Mouse (Mus musculus) ES-Bruce4 (cell line): ENCODE measurements at regions not wholly inside any gene's neighbourhood (a gene's known extent, or its start where the extent isn't known, plus 50 kb on each side); places are given as distances from the start of the nearest gene placed in this dataset.

Source experiments
- H3K27ac ChIP-seq: 2 replicates; pipeline ENCODE4 v1.5.1; 2012; ENCODE audit warnings: low read length, inconsistent platforms; ENCODE audit not compliant: insufficient read depth
- H3K27me3 ChIP-seq: 2 replicates; pipeline ENCODE4 v1.6.1; 2012; ENCODE audit warnings: mild to moderate bottlenecking, low read length, inconsistent platforms; ENCODE audit not compliant: control insufficient read depth, poor library complexity, insufficient read depth, severe bottlenecking
- H3K36me3 ChIP-seq: 2 replicates; pipeline ENCODE4 v1.6.1; 2012; ENCODE audit warnings: inconsistent platforms, mild to moderate bottlenecking, low read length, moderate library complexity; ENCODE audit not compliant: control insufficient read depth, poor library complexity, insufficient read depth, severe bottlenecking
- H3K4me1 ChIP-seq: one replicate; pipeline ENCODE4 v1.8.1; 2011; ENCODE audit warnings: low read length; ENCODE audit not compliant: control insufficient read depth, insufficient read depth
- H3K4me3 ChIP-seq: 2 replicates; pipeline ENCODE4 v1.5.1; 2011; ENCODE audit warnings: low read depth, mild to moderate bottlenecking, low read length
- H3K9ac ChIP-seq: 2 replicates; pipeline ENCODE4 v1.6.1; 2012; ENCODE audit warnings: low read depth, mild to moderate bottlenecking, inconsistent platforms; ENCODE audit not compliant: poor library complexity, severe bottlenecking
- H3K9me3 ChIP-seq: replicated peaks from 2 replicates; pipeline ENCODE4 v1.6.1; 2012; ENCODE audit warnings: mild to moderate bottlenecking, low read length, inconsistent platforms; ENCODE audit not compliant: control insufficient read depth, poor library complexity, insufficient read depth, severe bottlenecking
- CTCF ChIP-seq: IDR thresholded peaks from one replicate; pipeline ENCODE4 v1.8.1; 2011; ENCODE audit warnings: low read depth, low read length
- EP300 ChIP-seq: IDR thresholded peaks from 2 replicates; pipeline ENCODE4 v1.6.1; 2011; ENCODE audit warnings: low read depth, low read length; ENCODE audit not compliant: insufficient read depth
- POLR2A ChIP-seq: IDR thresholded peaks from one replicate; pipeline ENCODE4 v1.8.1; 2011; ENCODE audit warnings: low read length; ENCODE audit not compliant: insufficient read depth

GRCm38 (mm10) chr4:53323838-53324237 is 116.4 kb upstream of the Slc44a1 start:
- H3K27me3 ChIP-seq, result no peaks in the 10 kb centered on the region
- TF ChIP-seq CTCF (no peak), POLR2A (no peak), EP300 (no peak)
- no peak overlapping the region for H3K4me3 ChIP-seq
- no peaks in the 10 kb centered on the region for H3K9me3 ChIP-seq
- H3K9ac ChIP-seq, result no peak overlapping the region
- no peaks in the 10 kb centered on the region for H3K36me3 ChIP-seq
- no peak overlapping the region for H3K27ac ChIP-seq
- peaks cover 13% of the 10 kb centered on the region for H3K4me1 ChIP-seq

DNA sequence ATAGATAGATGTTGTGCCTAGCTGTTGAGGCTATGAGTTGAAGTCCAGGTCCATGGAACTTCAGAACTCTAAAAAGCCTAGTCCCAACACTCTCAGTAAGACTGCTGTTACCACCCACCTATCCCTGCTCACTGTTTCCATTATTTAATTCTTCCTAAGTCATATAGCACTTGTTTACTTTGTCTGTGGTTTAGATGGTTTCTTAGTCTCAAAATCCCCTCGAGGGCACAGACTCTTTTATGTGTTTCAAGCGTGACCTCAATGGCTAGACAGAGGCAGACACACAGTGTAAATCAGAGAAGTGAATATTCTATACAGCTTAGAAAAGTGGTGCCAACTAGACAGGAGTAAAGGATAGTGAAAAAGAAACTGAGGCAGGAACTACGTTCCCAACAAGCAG is 117.0 kb upstream of the Slc44a1 start:
- no peaks in the 10 kb centered on the region for H3K9me3 ChIP-seq
- H3K27ac ChIP-seq, result no peak overlapping the region
- no peak overlapping the region for H3K4me3 ChIP-seq
- no peak overlapping the region for H3K9ac ChIP-seq
- peaks cover 13% of the 10 kb centered on the region for H3K4me1 ChIP-seq
- H3K36me3 ChIP-seq, result no peaks in the 10 kb centered on the region
- H3K27me3 ChIP-seq, result no peaks in the 10 kb centered on the region
- TF ChIP-seq POLR2A (no peak), CTCF (no peak), EP300 (no peak)

- Histone ChIP-seq H3K9me3 (no peaks in the 10 kb centered on the region), H3K4me3 (no peak overlapping the region), H3K36me3 (no peaks in the 10 kb centered on the region), H3K27me3 (no peaks in the 10 kb centered on the region), H3K27ac (no peak overlapping the region), H3K9ac (no peak overlapping the region), H3K4me1 (peaks cover 11% of the 10 kb centered on the region)
- TF ChIP-seq EP300 (no peak), POLR2A (no peak), CTCF (no peak)
These were observed 117.7 kb upstream of the Slc44a1 start for GRCm38 (mm10) chr4:53322484-53322883.

DNA sequence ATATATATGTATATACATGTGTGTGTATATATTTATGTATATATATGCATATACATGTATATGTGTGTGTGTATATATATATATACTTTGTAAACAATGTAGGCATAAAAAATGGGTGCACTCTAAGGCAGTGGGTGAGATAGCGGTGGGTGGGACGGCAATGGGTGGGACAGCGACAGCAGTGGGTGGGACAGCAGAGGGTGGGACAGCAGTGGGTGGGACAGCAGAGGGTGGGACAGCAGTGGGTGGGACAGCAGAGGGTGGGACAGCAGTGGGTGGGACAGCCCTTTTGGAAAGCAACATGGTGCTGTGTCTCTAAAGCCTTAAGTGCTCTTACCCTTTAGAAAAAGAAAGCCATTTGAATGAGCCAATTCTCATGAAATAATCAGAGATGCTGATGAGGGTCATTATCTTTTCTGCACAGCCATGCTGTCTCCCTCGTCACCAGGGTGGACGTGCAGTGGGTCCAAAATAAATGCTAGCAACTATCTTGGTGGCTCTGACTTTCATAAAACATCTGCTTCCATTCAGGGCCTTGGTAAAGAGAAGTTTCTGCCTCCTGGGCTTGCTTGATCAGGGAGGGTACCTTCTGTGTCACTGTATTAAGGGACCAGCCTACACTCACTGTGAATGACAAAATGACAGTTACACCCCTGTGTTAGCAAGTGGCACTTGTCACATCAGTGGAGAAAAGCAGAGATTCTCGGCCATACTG is 119.3 kb upstream of the Slc44a1 start:
- TF ChIP-seq POLR2A (no peak), EP300 (no peak), CTCF (no peak)
- peak overlapping the region; percentile 54 for H3K27ac ChIP-seq
- no peaks in the 10 kb centered on the region for H3K9me3 ChIP-seq
- no peak overlapping the region for H3K9ac ChIP-seq
- no peaks in the 10 kb centered on the region for H3K36me3 ChIP-seq
- H3K4me1 ChIP-seq, result peaks cover 6% of the 10 kb centered on the region
- no peaks in the 10 kb centered on the region for H3K27me3 ChIP-seq
- H3K4me3 ChIP-seq, result no peak overlapping the region

- TF ChIP-seq EP300 (no peak), CTCF (no peak), POLR2A (no peak)
- Histone ChIP-seq H3K36me3 (no peaks in the 10 kb centered on the region), H3K4me3 (no peak overlapping the region), H3K9me3 (no peaks in the 10 kb centered on the region), H3K4me1 (peaks cover 6% of the 10 kb centered on the region), H3K9ac (no peak overlapping the region), H3K27me3 (no peaks in the 10 kb centered on the region), H3K27ac (no peak overlapping the region)
These were observed 121.2 kb upstream of the Slc44a1 start for GRCm38 (mm10) chr4:53319051-53319450.

DNA sequence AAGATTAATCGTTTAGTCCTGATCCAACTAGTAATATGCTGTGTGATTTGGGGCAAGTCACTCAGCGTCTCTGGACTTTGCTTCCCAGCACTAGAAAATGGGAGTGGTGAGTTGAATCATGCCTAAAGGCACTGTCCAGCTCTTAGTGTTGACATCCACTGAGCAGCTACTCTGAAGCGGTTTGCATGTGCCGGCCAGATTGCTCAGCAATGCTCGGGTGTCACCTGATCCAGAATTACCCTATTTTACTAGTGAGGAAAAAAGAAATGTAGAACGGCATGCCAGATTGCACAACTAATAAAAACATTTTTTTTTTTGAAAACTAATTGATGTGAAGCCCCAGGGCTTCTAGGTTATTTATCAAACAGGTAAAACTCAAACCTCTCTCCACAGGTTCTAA is 122.0 kb upstream of the Slc44a1 start:
- Histone ChIP-seq H3K27ac (no peak overlapping the region), H3K9me3 (no peaks in the 10 kb centered on the region), H3K27me3 (no peaks in the 10 kb centered on the region), H3K4me1 (peaks cover 6% of the 10 kb centered on the region), H3K4me3 (no peak overlapping the region), H3K9ac (no peak overlapping the region), H3K36me3 (no peaks in the 10 kb centered on the region)
- TF ChIP-seq CTCF (no peak), EP300 (no peak), POLR2A (no peak)
